Mouse (Mus musculus) erythroblast, embryonic 14.5 days (primary cell): ENCODE data around the gene Pcp2.

Experiments used
- GATA1 ChIP-seq: IDR thresholded peaks from 2 replicates; pipeline ENCODE4 v1.6.1; 2012; ENCODE audit warnings: low read length, inconsistent platforms, mixed read lengths
- TAL1 ChIP-seq: IDR thresholded peaks from 3 replicates; pipeline ENCODE4 v1.6.1; 2012; ENCODE audit warnings: low read length, inconsistent platforms, mixed read lengths

DNA sequence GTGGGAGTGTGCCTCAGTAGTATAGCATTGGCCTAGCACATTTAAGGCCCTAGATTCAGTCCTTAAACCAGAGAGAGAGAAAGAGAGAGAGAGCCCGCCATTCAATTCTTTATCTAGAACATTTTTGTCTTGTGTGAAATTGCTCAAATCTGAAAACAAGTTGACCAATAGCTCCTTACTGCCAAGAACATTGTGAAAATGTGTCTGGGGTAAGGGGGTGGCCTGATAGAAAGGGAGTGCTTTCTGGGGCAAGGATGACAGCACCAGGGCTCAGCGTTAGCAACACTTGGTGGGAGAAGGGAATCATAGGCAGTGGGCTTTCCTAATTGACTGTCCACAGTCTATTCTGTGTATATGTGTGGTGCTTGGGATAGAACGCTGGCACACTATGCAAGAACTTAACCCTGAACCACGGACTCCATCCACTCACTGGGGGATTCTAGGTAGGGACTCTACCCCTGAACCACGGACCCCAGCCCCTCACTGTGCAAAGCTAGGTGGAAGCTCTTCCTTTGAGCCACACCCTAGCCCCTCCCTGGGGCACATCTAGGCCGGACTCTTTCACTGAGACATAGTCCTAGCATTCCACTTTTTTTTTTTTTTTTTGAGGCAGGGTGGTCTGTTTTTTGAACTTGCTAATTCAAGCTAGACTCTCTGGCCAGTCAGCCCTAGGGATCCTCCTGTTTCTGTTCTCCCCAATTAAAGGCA, 21.6 kb upstream of the Pcp2 start:
- TF ChIP-seq TAL1 (no peak), GATA1 (no peak)
